Mouse (Mus musculus) megakaryocyte-erythroid progenitor cell, adult 5-6 weeks (primary cell): ENCODE measurements around the gene Cpxm2. TPM values are rescaled to one million over a fixed set of nuclear protein-coding genes. Genes with fewer than 3 reads are reported as not detected.

Experiments used
- ATAC-seq: replicated peaks from 2 replicates; pipeline ENCODE4 v1.8.0; 2016; ENCODE audit warnings: mild to moderate bottlenecking, inconsistent platforms; ENCODE audit not compliant: severe bottlenecking, poor library complexity, low FRiP score, low TSS enrichment
- total RNA-seq, 2 experiments: library from RNA; stranded (forward) in 1 of 2; stranded (reverse) in 1 of 2; fragments of 200-1000, 215-1000 nt in 1 of 2; fragments of >200 nt in 1 of 2; fragmentation: Nextera tagmentation in 1 of 2; gene quantifications; 2 replicates each; pipeline ENCODE4 v1.2.3; 2014 to 2017

The Cpxm2 gene
- total RNA-seq, 2 experiments from 2014 or later = not detected

DNA sequence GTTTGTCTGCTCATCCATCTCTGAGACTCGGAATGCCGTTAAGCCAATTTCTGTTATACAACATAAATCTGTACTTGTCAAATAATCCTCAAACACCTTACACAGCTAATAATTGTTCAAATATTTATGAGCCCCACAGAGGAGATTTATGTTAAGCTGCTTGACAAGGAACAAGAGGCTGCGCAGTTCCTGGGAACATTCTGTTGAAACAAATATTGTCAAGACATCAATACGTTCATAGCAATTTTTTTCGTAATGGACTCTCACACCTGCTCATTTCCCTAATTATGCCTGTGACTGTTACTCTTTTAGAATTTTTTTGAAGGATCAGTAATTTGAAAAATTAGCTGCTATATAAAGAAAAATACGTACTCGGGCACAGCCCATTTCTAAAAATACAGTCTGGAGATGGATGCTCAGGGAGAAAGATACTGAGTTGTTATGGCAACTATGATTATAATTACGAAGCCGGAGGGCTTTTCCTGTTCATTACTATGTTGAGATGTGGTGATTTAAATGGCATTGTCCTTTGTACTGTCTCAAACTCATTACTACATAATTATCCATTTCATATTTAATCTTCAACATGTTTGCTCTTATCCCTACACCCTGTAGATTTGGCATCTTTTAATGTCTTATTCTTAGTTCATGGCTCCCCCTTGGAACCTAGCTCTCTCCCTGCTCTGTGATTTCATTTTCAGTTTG lies 3.9 kb upstream of the Cpxm2 start:
- ATAC-seq = no peak

DNA sequence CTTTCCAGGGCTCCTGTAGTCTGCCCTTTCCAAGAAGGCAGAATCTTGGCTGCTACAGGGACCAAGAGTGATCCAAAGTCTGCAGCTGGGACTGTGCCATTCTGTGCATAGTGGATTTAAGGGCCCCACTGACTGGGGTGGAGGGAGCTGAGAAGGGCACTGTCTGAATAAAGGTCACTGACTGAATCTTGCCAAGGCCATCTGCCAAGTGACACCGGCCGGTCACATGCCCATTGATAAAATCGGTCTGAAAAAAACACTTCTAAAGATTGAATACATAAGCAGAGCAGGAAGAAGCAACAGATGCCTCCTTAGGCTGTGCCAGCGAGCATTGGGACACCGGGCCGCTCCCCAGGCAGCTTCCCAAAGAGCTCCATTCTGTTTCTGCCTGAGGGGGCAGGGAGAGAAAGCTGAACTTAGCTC lies 803 bp downstream of the Cpxm2 start:
- no peak for ATAC-seq

DNA sequence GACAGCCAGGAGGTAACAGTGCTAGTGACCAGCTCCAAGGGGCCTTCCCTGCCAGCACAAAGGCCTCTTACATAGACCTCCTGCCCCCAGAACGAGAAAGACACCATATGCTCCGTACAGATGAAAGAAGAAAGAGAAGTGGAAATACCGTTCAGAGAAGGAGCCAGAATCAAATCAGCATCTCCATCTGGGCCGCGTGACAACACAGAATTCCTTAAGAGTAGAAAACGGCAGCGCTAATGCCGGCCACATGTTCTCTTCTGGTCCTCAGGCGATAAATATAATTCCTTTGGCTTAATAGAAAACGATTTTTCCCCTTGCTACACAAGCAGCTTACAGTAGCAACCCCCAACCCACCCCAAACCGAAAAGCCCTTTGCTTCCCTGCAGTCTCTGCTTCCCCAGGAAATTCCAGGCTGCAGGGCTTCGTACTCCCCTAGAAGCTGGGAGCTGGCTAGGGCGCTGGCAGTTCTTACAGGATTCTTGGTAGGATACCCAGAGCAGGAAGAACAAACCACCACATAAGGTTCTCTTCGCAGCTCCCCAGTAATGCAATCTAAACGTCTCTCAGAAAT lies 9.2 kb downstream of the Cpxm2 start:
- ATAC-seq = no peak

DNA sequence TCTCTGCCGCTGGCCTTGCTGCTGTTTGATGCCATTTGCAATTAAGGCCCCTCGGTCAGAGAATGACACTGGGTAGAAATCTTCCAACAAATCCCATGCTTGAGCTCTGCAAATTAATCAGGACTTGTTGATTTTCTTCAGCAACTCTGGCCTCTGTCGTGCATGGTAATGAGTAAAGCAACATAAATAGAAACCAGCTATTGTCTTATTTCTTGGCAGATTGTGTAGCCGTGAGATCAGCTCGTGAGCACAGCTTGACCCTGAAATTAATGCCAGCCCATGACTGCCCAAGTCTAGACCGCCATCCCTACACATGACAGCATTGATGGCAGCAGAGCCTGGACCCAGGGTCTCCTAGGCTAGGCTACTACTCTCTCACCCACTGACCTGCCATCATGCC lies 25.9 kb downstream of the Cpxm2 start:
- ATAC-seq = no peak

DNA sequence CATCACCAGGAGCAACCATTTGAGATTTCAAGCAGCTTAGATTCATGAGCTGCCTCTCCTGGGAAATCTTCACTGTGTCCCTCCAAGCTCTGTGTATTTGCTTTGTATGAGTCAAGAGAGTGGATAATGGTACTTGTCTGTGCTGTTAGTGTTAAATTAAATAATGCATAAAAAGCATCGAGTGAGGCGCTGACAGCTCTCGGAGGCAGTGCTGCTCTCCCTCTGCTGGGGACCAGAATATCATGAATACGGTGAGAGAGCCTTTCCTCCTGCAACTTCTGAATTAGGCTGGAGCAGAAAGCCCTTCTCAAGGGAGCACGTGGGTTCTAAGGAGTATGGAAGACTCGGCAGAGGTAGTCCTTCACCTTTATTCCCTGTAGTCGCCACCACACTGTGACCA lies 29.6 kb downstream of the Cpxm2 start:
- ATAC-seq = no peak

DNA sequence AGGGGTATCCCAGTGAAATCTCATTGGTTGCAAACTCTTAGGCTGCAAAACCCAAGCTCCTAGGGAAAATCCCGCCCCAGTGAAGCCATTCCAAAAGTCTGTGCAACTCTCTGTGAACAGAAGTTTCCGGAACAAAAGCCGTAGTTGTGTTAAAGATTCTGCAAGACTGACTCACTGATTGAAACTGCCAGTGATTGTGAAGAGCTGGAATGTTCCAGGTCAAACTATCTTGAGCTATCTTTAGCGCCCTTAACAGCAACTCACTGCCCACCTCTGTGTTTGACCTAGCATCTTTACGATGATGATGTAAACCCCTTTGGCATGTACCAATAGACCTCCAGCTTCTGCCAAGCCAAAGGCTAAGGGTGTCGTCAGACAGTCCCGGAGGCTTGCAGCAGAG lies 31.3 kb downstream of the Cpxm2 start:
- no peak for ATAC-seq

DNA sequence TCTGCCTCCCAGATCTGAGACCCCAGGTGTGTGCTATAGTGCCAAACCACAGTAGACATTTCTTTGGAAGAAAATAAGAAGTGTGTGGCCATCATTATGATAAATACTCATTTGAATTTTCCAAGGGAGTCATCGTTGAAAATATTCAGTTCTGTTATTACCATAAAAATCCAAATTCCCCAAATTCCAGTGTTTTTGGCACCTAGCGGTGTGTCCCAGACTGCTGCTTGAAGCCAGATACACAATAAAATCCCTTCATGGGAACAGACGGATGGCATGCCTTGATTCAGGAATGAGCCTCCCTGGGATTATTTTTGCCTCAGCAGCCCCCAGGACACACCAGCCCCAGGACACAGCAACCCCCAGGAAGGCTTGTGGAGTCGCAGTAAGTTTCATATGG lies 34.7 kb downstream of the Cpxm2 start:
- no peak for ATAC-seq

DNA sequence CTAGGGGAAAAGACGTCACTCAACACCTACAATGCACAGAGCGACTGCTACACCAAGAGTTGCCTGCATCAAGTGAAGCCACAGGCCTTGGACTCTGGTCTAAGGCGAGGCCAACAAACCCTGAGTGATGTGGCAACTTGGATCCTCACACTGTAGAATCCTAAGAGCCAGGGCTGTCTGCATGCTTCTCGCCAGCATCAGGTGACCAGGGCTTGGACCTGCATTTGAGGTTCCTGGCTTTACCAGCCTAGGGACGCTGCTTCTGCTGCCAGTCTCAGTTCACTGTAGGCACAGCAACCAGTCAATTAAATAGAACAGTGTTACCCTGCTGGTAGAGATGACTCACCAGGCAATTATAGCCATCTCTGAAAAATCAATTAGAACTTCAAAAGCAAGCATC lies 42.8 kb downstream of the Cpxm2 start:
- no peak for ATAC-seq

DNA sequence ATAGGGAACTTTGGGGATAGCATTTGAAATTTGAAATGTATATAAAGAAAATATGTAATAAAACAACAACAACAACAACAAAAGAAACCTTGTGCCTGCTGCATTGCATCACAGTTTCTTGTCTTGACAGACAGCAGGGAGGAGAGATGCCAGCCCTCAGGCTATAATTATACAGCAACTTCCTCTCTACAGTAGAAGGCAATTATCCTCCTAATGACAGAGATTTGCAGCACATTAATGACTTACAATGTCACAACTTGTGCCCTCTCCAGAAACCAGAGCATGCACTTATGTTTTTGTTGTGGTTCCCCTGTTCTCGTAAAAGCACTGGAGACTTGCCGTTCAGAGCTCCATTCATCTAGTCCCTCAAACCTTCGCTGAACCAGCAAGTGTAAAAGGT lies 44.2 kb downstream of the Cpxm2 start:
- ATAC-seq = no peak

DNA sequence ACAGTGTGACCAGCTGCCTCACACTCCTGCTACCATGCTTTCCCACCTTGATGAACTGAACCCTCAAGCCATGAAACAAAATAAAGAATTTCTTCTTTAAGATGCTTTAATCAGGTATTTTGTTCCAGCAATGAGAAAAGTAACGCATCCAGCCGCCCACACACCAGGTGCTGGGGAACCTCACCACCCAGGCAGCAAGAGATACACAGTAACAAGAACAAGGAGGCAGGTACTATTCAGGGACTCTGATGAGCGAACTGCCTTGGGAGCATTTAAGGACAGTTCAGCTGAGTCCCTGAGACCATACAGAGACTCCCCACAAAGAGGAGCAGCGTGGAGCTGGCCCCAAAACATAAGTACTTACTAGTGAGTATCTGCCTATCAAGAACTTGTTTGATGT lies 47.6 kb downstream of the Cpxm2 start:
- no peak for ATAC-seq

DNA sequence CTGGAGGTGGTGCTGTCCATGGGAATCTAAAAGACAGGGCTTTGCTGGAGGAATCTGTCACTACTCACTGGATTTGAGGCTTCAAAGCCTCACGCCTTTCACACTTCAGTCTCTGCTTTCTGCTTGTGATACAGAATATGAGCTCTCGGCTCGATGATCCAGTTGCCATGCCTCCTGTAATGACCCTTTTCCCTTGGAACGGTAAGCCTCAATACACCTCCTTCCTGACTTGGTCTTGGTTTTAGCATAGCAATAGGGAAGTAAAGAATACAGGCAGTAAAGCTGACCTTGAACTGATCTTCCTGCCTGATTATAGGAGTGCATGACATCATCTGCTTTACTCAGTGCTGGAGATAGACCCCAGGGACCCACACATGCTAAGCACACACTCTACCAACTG lies 49.2 kb downstream of the Cpxm2 start:
- no peak for ATAC-seq

DNA sequence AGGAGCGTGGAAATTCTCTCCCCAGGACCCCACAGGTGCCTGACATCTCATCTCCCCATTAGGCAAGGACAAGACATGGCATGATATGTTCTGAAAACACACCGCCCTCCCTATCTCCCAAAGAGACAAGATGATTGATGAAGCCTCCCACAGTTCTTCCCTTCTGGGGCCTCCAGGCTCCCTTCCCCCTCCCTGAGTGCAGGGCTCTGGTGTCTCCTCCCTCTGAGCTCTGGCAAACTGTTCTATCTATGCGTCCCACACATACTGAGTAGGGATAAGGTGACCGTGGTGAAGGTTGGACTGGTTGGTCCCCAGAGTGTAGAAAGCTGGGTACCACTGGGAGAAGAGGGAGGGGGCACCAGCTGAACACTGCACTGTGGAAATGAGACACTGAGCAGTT lies 56.1 kb downstream of the Cpxm2 start:
- no peak for ATAC-seq

DNA sequence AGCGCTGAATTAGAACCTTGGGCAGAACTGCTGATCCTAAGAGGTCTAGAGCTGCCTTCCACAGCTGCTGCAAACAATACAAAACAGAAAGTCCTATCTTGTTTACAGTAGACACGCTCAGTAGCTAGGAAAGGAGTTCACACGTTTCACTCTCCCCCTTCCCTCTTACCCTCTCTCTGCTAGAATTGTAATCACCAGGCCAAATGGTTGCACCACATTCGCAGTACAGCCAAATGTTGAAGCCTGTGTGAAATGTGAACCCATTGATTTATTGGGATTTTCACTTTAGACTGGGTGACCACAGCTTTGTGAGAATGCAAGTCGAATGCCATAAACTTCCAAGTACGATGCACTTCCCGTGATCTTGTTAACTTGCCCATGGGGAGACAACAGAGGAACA lies 59.9 kb downstream of the Cpxm2 start:
- ATAC-seq = no peak

DNA sequence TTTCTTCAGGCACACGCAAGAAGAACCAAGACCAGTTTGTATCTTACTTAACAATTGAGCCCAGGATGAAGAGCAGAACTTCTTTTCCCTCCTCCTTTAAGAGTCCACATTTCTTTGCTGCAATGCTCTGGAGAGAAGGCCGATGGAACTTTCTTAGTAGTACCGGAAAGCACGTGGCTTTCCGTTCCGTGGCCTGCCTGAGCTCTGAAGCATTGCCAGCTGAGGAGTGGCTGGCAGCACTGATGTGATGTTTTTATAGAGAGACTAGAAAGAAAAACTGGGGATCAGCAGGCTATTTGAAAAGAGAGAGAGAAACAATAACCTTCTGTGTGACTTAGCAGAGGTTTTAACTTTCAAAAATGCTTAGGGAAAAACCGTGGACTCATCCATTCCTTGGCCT lies 63.0 kb downstream of the Cpxm2 start:
- no peak for ATAC-seq

DNA sequence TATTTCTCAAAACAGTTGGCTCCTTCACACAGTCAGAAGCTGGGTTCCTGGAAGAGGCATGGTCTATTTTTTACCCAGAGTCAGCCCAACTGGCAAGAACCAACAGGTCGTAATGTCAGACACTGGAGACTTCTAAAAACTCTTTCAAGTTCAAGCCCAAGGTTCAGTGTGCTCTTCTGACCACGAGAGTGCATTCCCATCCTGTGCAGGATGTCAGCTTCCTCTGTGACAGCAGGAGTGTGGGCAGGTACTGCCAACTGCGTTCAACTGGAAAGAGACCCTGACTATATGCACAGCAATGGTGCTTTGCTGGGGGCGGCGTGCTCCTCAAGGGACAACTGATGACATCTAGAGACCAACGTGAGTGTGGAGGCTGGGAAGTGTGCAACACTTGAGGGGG lies 65.9 kb downstream of the Cpxm2 start:
- ATAC-seq = no peak

DNA sequence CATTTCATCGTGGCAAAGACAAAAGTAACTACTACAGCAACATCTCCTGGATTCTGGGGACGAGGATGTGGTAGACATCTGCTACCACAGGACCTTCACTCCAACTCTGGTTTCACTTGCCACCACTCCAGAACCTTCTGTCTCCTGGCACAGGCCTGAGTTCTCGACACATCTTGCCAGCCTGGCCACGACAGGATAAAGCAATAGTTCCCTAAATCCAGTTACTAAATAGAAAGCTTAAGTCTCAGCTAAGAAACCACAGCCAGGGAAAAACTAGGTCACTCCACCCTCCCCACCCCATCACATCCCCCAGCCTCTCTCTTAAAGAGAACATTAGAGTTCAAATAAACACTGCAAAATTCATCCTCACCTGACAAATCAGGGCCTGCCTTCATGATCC lies 66.4 kb downstream of the Cpxm2 start:
- no peak for ATAC-seq

DNA sequence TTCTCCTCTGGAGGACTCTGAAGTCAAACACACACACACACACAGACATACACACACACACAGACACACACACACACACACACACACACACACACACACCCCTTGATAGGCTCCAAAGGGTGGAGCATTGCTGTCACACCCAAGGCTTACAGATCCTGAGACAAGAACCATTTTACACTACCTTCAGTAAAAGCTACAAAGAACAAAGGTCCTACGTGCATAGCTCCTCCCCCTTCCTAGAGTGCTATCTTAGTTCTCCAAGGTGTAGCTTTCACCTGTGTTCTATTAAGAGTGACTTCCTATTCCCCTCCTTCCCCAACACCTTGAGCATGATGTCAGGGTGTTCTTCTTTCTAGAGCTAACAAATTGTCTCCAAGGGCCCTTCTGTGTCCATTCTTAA lies 78.7 kb downstream of the Cpxm2 start:
- ATAC-seq = no peak

DNA sequence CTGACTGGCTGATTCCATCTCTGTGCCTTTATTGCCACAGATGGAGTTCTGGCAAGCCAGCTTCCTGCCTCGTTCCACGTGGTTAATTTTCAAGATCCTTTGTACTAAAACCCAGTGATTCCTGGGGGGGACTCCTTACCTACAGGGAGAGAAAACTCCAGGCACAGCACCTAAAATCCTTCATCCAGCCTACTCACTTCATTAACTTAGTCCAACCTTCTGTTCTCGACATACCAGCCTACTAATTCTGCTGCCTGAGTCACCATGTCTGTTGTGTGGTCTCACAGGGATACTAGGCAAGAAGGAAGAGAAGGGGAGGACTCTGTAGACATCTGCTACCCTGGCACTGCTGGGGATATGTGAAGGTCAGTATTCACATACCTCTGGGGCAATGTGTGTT lies 80.0 kb downstream of the Cpxm2 start:
- ATAC-seq = no peak

DNA sequence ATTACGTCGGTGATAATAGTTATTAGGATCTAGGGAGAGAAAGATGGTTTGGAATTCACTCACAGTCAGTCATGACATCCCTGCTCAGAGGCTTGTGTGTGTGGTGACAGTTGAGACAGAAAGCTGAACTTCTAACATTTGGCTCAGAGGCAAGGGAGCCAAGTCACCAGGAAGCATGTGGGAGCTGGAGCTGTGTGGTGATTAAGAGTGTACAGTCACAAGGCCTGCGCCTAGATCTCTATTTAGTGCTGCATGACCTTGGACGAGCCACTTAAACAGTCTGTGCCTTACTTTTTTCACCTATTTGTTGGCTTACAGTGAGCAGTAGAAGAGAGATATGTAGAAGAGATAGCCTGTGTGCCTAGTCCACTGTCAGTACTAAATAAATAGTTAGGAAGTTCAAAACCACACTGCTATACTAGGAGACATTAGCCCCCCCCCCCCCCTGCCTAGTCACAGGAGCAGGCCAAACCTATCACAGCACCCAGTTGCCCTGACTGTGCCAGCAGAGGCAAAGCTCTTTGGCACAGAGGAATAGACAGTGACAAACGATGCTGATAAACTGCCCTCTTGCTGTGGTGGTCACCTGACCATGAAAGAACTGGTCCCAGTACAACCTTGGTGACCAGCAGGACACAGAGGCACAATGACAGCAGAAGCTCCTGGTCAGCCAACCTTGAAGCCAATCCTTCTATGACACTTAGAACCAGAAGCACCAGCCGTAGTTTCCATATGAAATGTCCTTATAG lies 83.5 kb downstream of the Cpxm2 start:
- ATAC-seq = no peak

DNA sequence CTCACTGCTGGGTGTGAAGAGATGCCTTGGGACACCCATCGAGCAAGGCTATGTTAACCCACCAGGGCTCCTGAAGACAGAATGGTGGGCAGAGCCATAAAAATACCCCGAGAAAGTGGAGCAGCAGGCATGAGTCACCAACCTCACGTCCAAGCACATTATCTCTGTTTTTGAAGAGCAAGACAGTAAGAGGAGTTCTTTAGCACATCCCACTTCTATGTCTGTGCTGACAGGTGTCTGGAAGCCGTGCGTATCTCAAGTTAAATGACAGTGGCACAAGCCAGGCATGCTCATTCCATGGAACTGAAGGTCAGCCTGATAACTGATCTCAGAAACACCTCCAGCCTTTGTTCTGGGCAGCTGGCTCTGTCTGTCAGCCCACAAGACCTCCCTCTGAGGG lies 86.6 kb downstream of the Cpxm2 start:
- no peak for ATAC-seq

DNA sequence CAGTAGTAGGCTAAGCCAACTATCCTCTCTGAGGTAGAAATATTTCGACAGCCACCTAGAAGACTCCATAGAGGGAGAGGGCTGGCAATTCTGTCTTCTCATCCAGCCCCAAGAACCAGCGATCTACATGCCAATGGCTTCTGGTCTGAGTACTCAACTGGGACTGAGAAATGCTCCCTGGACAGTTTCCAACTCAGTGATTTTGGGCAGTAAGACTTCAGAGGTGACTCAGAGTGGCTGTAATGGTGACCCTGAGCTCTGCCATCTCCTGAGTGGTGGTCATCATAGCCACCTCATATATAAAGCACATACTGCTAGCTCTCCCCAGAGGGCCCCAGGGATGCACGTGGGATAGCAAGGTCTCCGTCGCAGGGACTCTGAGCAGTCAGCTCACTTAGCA lies 87.0 kb downstream of the Cpxm2 start:
- no peak for ATAC-seq
